Mouse (Mus musculus) E14TG2a.4 (cell line): ENCODE measurements at regions not wholly inside any gene's neighbourhood (a gene's known extent, or its start where the extent isn't known, plus 50 kb on each side); places are given as distances from the start of the nearest gene placed in this dataset.

Experiments used
- CTCF ChIP-seq: conservative IDR thresholded peaks from 2 replicates; pipeline ENCODE4 v1.5.1; 2014; ENCODE audit warnings: low read length
- POU5F1 ChIP-seq: IDR thresholded peaks from 2 replicates; pipeline ENCODE4 v1.6.1; 2014; ENCODE audit warnings: low read length, borderline replicate concordance

- TF ChIP-seq CTCF, result no peak
- TF ChIP-seq POU5F1, result no peak
Measured at GRCm38 (mm10) chr9:27694805-27695593, 95.6 kb upstream of the Opcml start.
